Mouse (Mus musculus) testis, postnatal 14 days (tissue): ENCODE results near the gene Tmigd1.

Experiments
- DNase-seq: peaks from one replicate; pipeline ENCODE4 v3.0.0; 2021; ENCODE audit warnings: low spot score

Gene Tmigd1

GRCm38 (mm10) chr11:76901579-76902361, at the start of gene Tmigd1:
Tmigd1 (plus strand) TSS chr11:76902159.
- no peak for DNase-seq

- DNase-seq: peak; percentile 27
These were observed 47.3 kb upstream of the Tmigd1 start for GRCm38 (mm10) chr11:76854475-76855341.

GRCm38 (mm10) chr11:76856601-76857000, 45.4 kb upstream of the Tmigd1 start:
- DNase-seq: no peak

- no peak for DNase-seq
These were observed 44.8 kb upstream of the Tmigd1 start for GRCm38 (mm10) chr11:76857111-76857510.

GRCm38 (mm10) chr11:76858781-76859180, 43.2 kb upstream of the Tmigd1 start:
- no peak for DNase-seq

GRCm38 (mm10) chr11:76859261-76859660, 42.7 kb upstream of the Tmigd1 start:
- no peak for DNase-seq

- DNase-seq: no peak
These were observed 40.8 kb upstream of the Tmigd1 start for GRCm38 (mm10) chr11:76861185-76861584.

GRCm38 (mm10) chr11:76872556-76873234, 29.3 kb upstream of the Tmigd1 start:
- no peak for DNase-seq

GRCm38 (mm10) chr11:76873865-76874264, 28.1 kb upstream of the Tmigd1 start:
- no peak for DNase-seq

- no peak for DNase-seq
These were observed 27.2 kb upstream of the Tmigd1 start for GRCm38 (mm10) chr11:76874766-76875165.

- DNase-seq: no peak
These were observed 22.1 kb upstream of the Tmigd1 start for GRCm38 (mm10) chr11:76879816-76880215.

GRCm38 (mm10) chr11:76884451-76884850, 17.5 kb upstream of the Tmigd1 start:
- no peak for DNase-seq

GRCm38 (mm10) chr11:76889339-76890164, 12.4 kb upstream of the Tmigd1 start:
- DNase-seq: peak; percentile 45

- DNase-seq: no peak
These were observed 10.8 kb upstream of the Tmigd1 start for GRCm38 (mm10) chr11:76891171-76891570.

GRCm38 (mm10) chr11:76891738-76892349, 10.1 kb upstream of the Tmigd1 start:
- DNase-seq: no peak

GRCm38 (mm10) chr11:76892972-76893371, 9.0 kb upstream of the Tmigd1 start:
- DNase-seq: no peak

GRCm38 (mm10) chr11:76893570-76893969, 8.4 kb upstream of the Tmigd1 start:
- no peak for DNase-seq

GRCm38 (mm10) chr11:76894240-76894639, 7.7 kb upstream of the Tmigd1 start:
- DNase-seq: no peak

- DNase-seq: no peak
These were observed 5.6 kb upstream of the Tmigd1 start for GRCm38 (mm10) chr11:76896360-76896759.

GRCm38 (mm10) chr11:76897126-76897525, 4.8 kb upstream of the Tmigd1 start:
- DNase-seq: no peak

GRCm38 (mm10) chr11:76897871-76898270, 4.1 kb upstream of the Tmigd1 start:
- no peak for DNase-seq
